Mouse (Mus musculus) intestine, embryonic 15.5 days (tissue): ENCODE results near the gene Frat1. TPM values are rescaled to one million over a fixed set of nuclear protein-coding genes. Genes with fewer than 3 reads are reported as not detected.

Experiments used
- ATAC-seq: fragments of 200-750 bp; cut with Nextera tagmentation; 2 replicates; pipeline ENCODE4 v1.8.0; 2017; ENCODE audit warnings: moderate TSS enrichment, moderate library complexity
- H3K27ac ChIP-seq: fragments of 300-500 bp; sonication (generic); 2 replicates; pipeline ENCODE4 v1.5.1; 2015; ENCODE audit warnings: mild to moderate bottlenecking, inconsistent platforms
- H3K27me3 ChIP-seq: fragments of 300-500 bp; sonication (generic); replicated peaks from 2 replicates; pipeline ENCODE4 v1.6.1; 2015; ENCODE audit warnings: inconsistent platforms
- H3K36me3 ChIP-seq: fragments of 300-500 bp; sonication (generic); 2 replicates; pipeline ENCODE4 v1.6.1; 2015; ENCODE audit warnings: inconsistent platforms
- H3K4me1 ChIP-seq: fragments of 300-500 bp; sonication (generic); replicated peaks from 2 replicates; pipeline ENCODE4 v1.6.1; 2015; ENCODE audit warnings: inconsistent platforms
- H3K4me2 ChIP-seq: fragments of 300-500 bp; sonication (generic); replicated peaks from 2 replicates; pipeline ENCODE4 v1.6.1; 2015; ENCODE audit warnings: mild to moderate bottlenecking, inconsistent platforms
- H3K4me3 ChIP-seq: fragments of 300-500 bp; sonication (generic); replicated peaks from 2 replicates; pipeline ENCODE4 v1.5.1; 2015; ENCODE audit warnings: inconsistent platforms
- H3K9ac ChIP-seq: fragments of 300-500 bp; sonication (generic); 2 replicates; pipeline ENCODE4 v1.6.1; 2015; ENCODE audit warnings: inconsistent platforms
- H3K9me3 ChIP-seq: fragments of 300-500 bp; sonication (generic); 2 replicates; pipeline ENCODE4 v1.6.1; 2016; ENCODE audit warnings: inconsistent platforms
- WGBS: fragments of 180-500 bp; shearing (Covaris S2); methylation state at CpG from one replicate; pipeline ENCODE4 v1.1.7; 2015; 5-methylcytosine and 5-hydroxymethylcytosine counted together
- polyA plus RNA-seq: library from polyadenylated mRNA; unstranded; fragments of >200 nt; fragmentation: Nextera tagmentation; extraction: Ambion mirVana; gene quantifications from 2 replicates; pipeline ENCODE4 v1.2.1, GENCODE M21; 2015

Frat1 gene
- polyA plus RNA-seq, 1 experiment from 2014 or later = 13.5 TPM

- no peak overlapping the region for H3K4me2 ChIP-seq
- no peaks in the 10 kb centered on the region for H3K36me3 ChIP-seq
- no peak overlapping the region for H3K27ac ChIP-seq
- H3K9me3 ChIP-seq = no peaks in the 10 kb centered on the region
- 86% methylated on average over 4 of the region's 4 CpGs for WGBS
- no peaks in the 10 kb centered on the region for H3K27me3 ChIP-seq
- H3K4me1 ChIP-seq = 0 out of 2 replicates have a peak, but pooled peaks cover 5% of the 10 kb centered on the region
- no peak overlapping the region for H3K4me3 ChIP-seq
- no peak overlapping the region for H3K9ac ChIP-seq
- ATAC-seq = no peak
Measured at GRCm38 (mm10) chr19:41818749-41819148, 11.0 kb upstream of the Frat1 start.

DNA sequence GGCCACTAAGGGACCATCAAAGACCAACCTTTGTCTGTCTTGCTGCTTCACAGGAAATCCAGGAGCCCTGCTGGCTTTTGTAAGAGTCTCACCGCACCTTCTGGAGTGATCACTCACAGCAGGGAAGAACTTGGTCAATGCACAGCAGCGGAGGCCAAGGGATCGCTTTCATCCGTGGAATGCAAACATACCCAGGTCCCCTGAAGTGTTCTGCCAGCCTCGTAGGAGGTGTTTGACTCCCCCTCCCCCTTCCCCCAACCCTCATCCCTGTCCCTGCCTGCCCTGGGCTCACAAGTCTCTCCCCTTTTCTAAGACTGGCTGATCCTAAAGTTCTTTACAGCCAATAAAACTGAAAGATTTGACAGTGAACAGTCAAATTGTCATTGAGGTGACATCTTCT lies 8.3 kb upstream of the Frat1 start:
- Histone ChIP-seq H3K9me3 (no peaks in the 10 kb centered on the region), H3K9ac (no peak overlapping the region), H3K27me3 (no peaks in the 10 kb centered on the region), H3K36me3 (no peaks in the 10 kb centered on the region), H3K4me2 (no peak overlapping the region), H3K4me1 (0 out of 2 replicates have a peak, but pooled peaks cover 5% of the 10 kb centered on the region), H3K4me3 (no peak overlapping the region), H3K27ac (no peak overlapping the region)
- no peak for ATAC-seq
- WGBS = 17% methylated on average over 5 of the region's 5 CpGs

- no peaks in the 10 kb centered on the region for H3K9me3 ChIP-seq
- 88% methylated on average over 1 of the region's 1 CpGs for WGBS
- H3K9ac ChIP-seq = no peak overlapping the region
- H3K4me1 ChIP-seq = no peaks in the 10 kb centered on the region
- H3K27me3 ChIP-seq = no peaks in the 10 kb centered on the region
- no peak overlapping the region for H3K4me2 ChIP-seq
- no peak overlapping the region for H3K27ac ChIP-seq
- no peak for ATAC-seq
- H3K4me3 ChIP-seq = no peak overlapping the region
- H3K36me3 ChIP-seq = no peaks in the 10 kb centered on the region
Measured at GRCm38 (mm10) chr19:41822589-41822988, 7.2 kb upstream of the Frat1 start.

GRCm38 (mm10) chr19:41824950-41825349 lies 4.8 kb upstream of the Frat1 start:
- H3K27me3 ChIP-seq = no peaks in the 10 kb centered on the region
- no peaks in the 10 kb centered on the region for H3K9me3 ChIP-seq
- H3K9ac ChIP-seq = no peak overlapping the region
- ATAC-seq = no peak
- H3K36me3 ChIP-seq = no peaks in the 10 kb centered on the region
- H3K4me2 ChIP-seq = no peak overlapping the region
- H3K27ac ChIP-seq = no peak overlapping the region
- no peaks in the 10 kb centered on the region; the same call in 1 of the 2 replicates for H3K4me1 ChIP-seq
- H3K4me3 ChIP-seq = no peak overlapping the region
- WGBS = 81% methylated on average over 5 of the region's 5 CpGs

DNA sequence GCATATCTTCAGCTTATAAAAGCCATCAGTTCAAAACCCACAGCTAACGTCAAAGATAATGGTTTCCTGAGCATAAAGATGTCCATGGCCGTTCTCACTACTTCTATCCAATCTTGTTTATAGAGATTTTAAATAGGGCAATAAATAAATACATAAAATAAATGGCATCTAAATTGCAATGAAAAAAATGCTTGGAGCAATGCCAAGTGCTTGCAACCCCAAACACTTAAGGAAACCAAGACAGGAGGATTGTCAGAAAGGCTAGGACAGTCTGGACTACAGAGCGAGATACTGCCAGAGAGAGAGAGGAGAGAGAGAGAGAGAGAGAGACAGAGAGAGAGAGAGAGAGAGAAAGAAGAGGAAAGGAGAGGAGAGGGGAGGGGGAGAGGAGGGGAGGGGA lies 3.2 kb upstream of the Frat1 start:
- H3K27me3 ChIP-seq = no peaks in the 10 kb centered on the region
- no peak overlapping the region for H3K27ac ChIP-seq
- no peaks in the 10 kb centered on the region for H3K9me3 ChIP-seq
- H3K4me1 ChIP-seq = peaks cover 9% of the 10 kb centered on the region
- H3K4me3 ChIP-seq = no peak overlapping the region
- no peak for ATAC-seq
- no peak overlapping the region for H3K4me2 ChIP-seq
- 68% methylated on average over 3 of the region's 3 CpGs for WGBS
- no peak overlapping the region for H3K9ac ChIP-seq
- no peaks in the 10 kb centered on the region for H3K36me3 ChIP-seq

- peak overlapping the region; percentile 72 for H3K4me3 ChIP-seq
- H3K9ac ChIP-seq = no peak overlapping the region
- no peaks in the 10 kb centered on the region for H3K36me3 ChIP-seq
- 61% methylated on average over 3 of the region's 3 CpGs for WGBS
- H3K9me3 ChIP-seq = no peaks in the 10 kb centered on the region
- peak overlapping the region; percentile 85 for H3K4me2 ChIP-seq
- no peak for ATAC-seq
- peaks cover 6% of the 10 kb centered on the region; the same call in 1 of the 2 replicates for H3K27me3 ChIP-seq
- peaks cover 16% of the 10 kb centered on the region for H3K4me1 ChIP-seq
- H3K27ac ChIP-seq = peak overlapping the region; percentile 30; the same call in 1 of the 2 replicates
Measured at GRCm38 (mm10) chr19:41828941-41829340, 829 bp upstream of the Frat1 start.

DNA sequence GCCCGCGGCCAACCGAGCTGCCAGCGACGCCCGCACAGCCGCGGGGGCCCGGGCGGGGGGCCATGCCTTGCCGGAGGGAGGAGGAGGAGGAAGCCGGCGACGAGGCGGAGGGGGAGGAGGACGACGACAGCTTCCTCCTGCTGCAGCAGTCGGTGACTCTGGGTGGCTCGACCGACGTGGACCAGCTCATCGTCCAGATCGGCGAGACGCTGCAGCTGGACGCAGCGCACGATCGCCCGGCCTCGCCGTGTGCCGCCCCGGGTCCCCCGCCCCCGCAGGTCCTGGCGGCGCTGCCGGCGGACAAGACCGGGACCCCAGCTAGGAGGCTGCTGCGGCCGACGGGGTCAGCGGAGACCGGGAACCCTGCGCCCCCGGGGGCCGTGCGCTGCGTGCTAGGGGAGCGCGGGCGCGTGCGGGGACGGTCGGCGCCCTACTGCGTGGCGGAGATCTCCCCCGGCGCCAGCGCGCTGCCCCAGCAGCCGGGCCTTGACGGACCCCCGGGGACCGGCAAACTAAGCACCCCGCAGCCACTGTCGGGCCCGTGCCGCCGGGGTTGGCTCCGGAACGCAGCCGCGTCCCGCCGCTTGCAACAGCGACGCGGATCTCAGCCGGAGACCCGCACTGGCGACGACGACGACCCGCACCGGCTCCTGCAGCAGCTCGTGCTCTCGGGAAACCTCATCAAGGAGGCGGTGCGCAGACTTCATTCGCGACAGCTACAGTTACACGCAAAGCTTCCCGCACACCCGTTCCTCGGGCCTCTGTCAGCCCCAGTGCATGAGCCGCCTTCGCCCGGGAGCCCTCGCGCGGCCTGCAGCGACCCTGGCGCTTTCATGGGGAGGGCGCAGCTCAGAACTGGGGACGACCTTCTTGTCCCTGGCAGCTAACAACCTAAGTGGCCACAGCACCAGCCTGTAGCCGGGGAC lies 599 bp downstream of the Frat1 start:
- Histone ChIP-seq H3K36me3 (no peaks in the 10 kb centered on the region), H3K27me3 (peaks cover 6% of the 10 kb centered on the region; the same call in 1 of the 2 replicates), H3K4me1 (peaks cover 16% of the 10 kb centered on the region), H3K9me3 (no peaks in the 10 kb centered on the region), H3K9ac (peak overlapping the region; percentile 73), H3K4me3 (peak overlapping the region; percentile 72), H3K27ac (peak overlapping the region; percentile 91), H3K4me2 (peak overlapping the region; percentile 85)
- WGBS = under 1% methylated on average over 112 of the region's 112 CpGs
- ATAC-seq = peak; percentile 76

GRCm38 (mm10) chr19:41831101-41831570 lies 1.4 kb downstream of the Frat1 start:
- H3K4me3 ChIP-seq = peak overlapping the region; percentile 72
- H3K27me3 ChIP-seq = peaks cover 6% of the 10 kb centered on the region; the same call in 1 of the 2 replicates
- no peaks in the 10 kb centered on the region for H3K36me3 ChIP-seq
- ATAC-seq = no peak
- H3K4me1 ChIP-seq = peaks cover 16% of the 10 kb centered on the region
- H3K27ac ChIP-seq = no peak overlapping the region
- under 1% methylated on average over 19 of the region's 19 CpGs for WGBS
- peak overlapping the region; percentile 85 for H3K4me2 ChIP-seq
- no peaks in the 10 kb centered on the region for H3K9me3 ChIP-seq
- peak overlapping the region; percentile 73 for H3K9ac ChIP-seq

DNA sequence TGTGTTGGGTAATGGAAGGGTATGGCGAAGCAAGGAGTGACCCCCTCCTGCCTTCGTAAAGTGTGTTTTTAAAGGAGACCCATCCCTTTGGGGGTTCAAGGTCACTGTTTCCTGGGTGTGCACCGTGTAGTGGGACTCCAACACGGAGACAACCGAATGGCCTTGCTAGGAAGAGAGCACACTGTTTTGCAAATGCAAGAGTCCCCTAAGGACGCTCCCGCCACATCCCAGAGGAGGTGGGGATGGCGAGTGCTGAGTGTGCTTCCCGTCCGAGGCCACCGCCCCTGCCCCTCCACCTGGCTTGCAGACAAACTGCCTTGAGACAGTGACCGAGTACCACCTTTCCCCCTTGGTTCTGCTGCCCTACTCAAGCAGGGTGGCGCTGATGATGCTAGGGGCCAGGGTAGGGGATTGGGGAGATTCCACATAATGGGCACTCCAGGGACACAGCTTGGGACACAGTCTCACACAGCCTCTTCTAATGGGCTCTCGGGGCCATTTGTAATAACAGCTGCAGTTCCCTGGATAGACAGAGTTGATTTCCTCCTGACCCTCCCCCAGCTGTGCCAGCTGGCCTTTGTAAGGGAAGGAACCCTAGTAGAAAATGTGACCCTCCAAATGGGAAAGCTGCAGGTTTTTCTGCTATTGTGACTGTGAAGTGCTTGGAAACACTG lies 2.1 kb downstream of the Frat1 start:
- peak overlapping the region; percentile 72 for H3K4me3 ChIP-seq
- no peaks in the 10 kb centered on the region for H3K36me3 ChIP-seq
- no peak for ATAC-seq
- H3K4me1 ChIP-seq = peaks cover 16% of the 10 kb centered on the region
- H3K9me3 ChIP-seq = no peaks in the 10 kb centered on the region
- peaks cover 6% of the 10 kb centered on the region; the same call in 1 of the 2 replicates for H3K27me3 ChIP-seq
- H3K4me2 ChIP-seq = peak overlapping the region; percentile 85
- H3K27ac ChIP-seq = 0 out of 2 replicates have a peak overlapping the region, but pooled peaks have one; percentile 32
- H3K9ac ChIP-seq = 0 out of 2 replicates have a peak overlapping the region, but pooled peaks have one; percentile 73
- 12% methylated on average over 14 of the region's 14 CpGs for WGBS

DNA sequence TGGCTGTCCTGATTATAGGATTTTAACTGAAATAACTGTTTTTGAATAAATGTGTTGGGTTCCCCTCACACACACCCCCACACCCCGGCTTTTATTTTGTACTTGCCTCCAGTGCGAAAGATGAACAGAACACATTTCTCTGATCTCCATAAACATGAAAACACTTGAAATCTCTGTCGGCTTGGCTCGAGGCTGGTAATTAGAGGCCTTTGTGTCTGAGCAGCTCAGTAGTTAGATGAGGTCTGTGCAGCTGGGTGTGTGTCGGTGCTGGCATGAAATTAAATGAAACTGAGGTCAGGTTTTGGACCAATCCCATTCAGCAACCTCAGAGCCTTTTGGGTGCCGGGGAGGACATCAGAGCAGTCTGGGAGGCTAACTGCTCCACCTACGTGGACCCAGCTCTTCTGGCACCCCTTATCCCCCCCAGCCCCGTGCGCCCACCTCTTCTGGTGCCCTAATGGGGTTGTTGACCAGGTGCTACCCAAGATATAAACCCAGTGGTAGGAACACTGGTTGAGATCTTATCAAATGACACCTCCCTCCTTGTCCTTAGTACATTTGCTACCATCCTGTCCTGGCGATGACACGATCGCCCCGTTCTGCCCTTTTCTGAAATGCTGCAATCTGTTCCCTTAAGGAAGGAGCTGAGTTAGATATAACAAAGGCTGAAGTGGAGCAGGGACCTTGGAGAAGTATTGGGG lies 2.9 kb downstream of the Frat1 start:
- no peak for ATAC-seq
- Histone ChIP-seq H3K4me2 (peak overlapping the region; percentile 85), H3K36me3 (no peaks in the 10 kb centered on the region), H3K9me3 (no peaks in the 10 kb centered on the region), H3K9ac (no peak overlapping the region), H3K4me3 (no peak overlapping the region), H3K27me3 (peaks cover 6% of the 10 kb centered on the region; the same call in 1 of the 2 replicates), H3K4me1 (peaks cover 20% of the 10 kb centered on the region), H3K27ac (no peak overlapping the region)
- WGBS = 84% methylated on average over 13 of the region's 13 CpGs

DNA sequence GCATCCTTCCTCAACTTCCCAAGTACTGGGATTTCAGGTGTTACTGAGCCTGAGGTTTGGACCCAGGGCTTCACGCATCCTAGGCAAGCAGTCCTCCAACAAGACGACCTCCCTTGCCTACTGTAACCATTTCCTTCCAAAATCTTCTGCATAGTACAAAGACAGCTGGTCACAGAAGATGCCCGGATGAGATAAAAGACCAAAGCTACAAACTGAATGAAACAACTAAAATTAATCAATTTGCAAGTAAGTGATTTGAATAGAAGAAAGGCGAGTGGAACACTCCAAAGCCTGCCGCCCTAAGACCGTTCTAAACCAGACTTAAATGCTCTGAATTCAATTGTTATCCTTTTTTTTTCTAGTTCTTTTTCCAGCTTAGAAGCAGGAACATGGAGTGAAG lies 5.6 kb downstream of the Frat1 start:
- Histone ChIP-seq H3K4me2 (0 out of 2 replicates have a peak overlapping the region, but pooled peaks have one; percentile 33), H3K27ac (peak overlapping the region; percentile 8; the same call in 1 of the 2 replicates), H3K9ac (no peak overlapping the region), H3K36me3 (no peaks in the 10 kb centered on the region), H3K4me1 (peaks cover 20% of the 10 kb centered on the region), H3K9me3 (no peaks in the 10 kb centered on the region), H3K4me3 (no peak overlapping the region), H3K27me3 (peaks cover 6% of the 10 kb centered on the region; the same call in 1 of the 2 replicates)
- ATAC-seq = no peak
- 61% methylated on average over 6 of the region's 6 CpGs for WGBS
